Mouse (Mus musculus) kidney, embryonic 14.5 days (tissue): ENCODE results near the gene Cntnap1. TPM values are rescaled to one million over a fixed set of nuclear protein-coding genes. Genes with fewer than 3 reads are reported as not detected.
"Not testable (repeated sequence)": the region's sequence is repeated elsewhere in the genome, so short reads cannot be mapped to it uniquely, and the experiment has no call there.

ENCODE experiments used
- ATAC-seq: fragments of 200-750 bp; cut with Nextera tagmentation; 2 replicates; pipeline ENCODE4 v1.8.0; 2017; ENCODE audit warnings: moderate number of reproducible peaks, mild to moderate bottlenecking, moderate TSS enrichment, moderate library complexity; ENCODE audit not compliant: low FRiP score, low TSS enrichment
- H3K27ac ChIP-seq: fragments of 300-500 bp; sonication (generic); 2 replicates; pipeline ENCODE4 v1.5.1; 2014; ENCODE audit warnings: low read depth, mild to moderate bottlenecking, low read length, moderate library complexity, mixed read lengths
- H3K27me3 ChIP-seq: fragments of 300-500 bp; sonication (generic); 2 replicates; pipeline ENCODE4 v1.6.1; 2014; ENCODE audit warnings: mild to moderate bottlenecking, low read length; ENCODE audit not compliant: control insufficient read depth, insufficient read depth
- H3K36me3 ChIP-seq: fragments of 300-500 bp; sonication (generic); 2 replicates; pipeline ENCODE4 v1.6.1; 2014; ENCODE audit warnings: low read length, mixed read lengths; ENCODE audit not compliant: control insufficient read depth, insufficient read depth
- H3K4me1 ChIP-seq: fragments of 300-500 bp; sonication (generic); 2 replicates; pipeline ENCODE4 v1.6.1; 2014; ENCODE audit warnings: low read length, mixed read lengths; ENCODE audit not compliant: control insufficient read depth, insufficient read depth
- H3K4me2 ChIP-seq: fragments of 300-500 bp; sonication (generic); replicated peaks from 2 replicates; pipeline ENCODE4 v1.6.1; 2014; ENCODE audit warnings: low read depth, mild to moderate bottlenecking, low read length
- H3K4me3 ChIP-seq: fragments of 300-500 bp; sonication (generic); 2 replicates; pipeline ENCODE4 v1.5.1; 2014; ENCODE audit warnings: mild to moderate bottlenecking, low read length
- H3K9ac ChIP-seq: fragments of 300-500 bp; sonication (generic); 2 replicates; pipeline ENCODE4 v1.6.1; 2014; ENCODE audit warnings: low read depth, mild to moderate bottlenecking, low read length, moderate library complexity
- H3K9me3 ChIP-seq: fragments of 300-500 bp; sonication (generic); 2 replicates; pipeline ENCODE4 v1.6.1; 2016; ENCODE audit warnings: low read length; ENCODE audit not compliant: control insufficient read depth
- WGBS: fragments of 180-500 bp; shearing (Covaris S2); extraction: QIAGEN DNeasy Blood & Tissue Kit; methylation state at CpG from one replicate; pipeline ENCODE4 v1.1.7; 2014; 5-methylcytosine and 5-hydroxymethylcytosine counted together
- polyA plus RNA-seq: library from polyadenylated mRNA; unstranded; fragments of >200 nt; fragmentation: Nextera tagmentation; extraction: Ambion mirVana; gene quantifications from 2 replicates; pipeline ENCODE4 v1.2.1, GENCODE M21; 2014

The Cntnap1 gene
- polyA plus RNA-seq, 1 experiment from 2014 or later = 2.1 TPM

- ATAC-seq, H3K4me3 ChIP-seq, H3K4me2 ChIP-seq, H3K27ac ChIP-seq, H3K9me3 ChIP-seq, H3K9ac ChIP-seq: not testable (repeated sequence)
- Histone ChIP-seq H3K36me3 (peaks cover 31% of the 10 kb centered on the region), H3K4me1 (peaks cover 20% of the 10 kb centered on the region; the same call in 1 of the 2 replicates), H3K27me3 (peaks cover 25% of the 10 kb centered on the region)
- WGBS = 81% methylated on average over 5 of the region's 8 CpGs
Measured at GRCm38 (mm10) chr11:101160981-101161505, 9.3 kb upstream of the Cntnap1 start.

GRCm38 (mm10) chr11:101161551-101161950 is 8.8 kb upstream of the Cntnap1 start:
- peaks cover 15% of the 10 kb centered on the region; the same call in 1 of the 2 replicates for H3K4me1 ChIP-seq
- H3K4me2 ChIP-seq = no peak overlapping the region
- WGBS = 86% methylated on average over 15 of the region's 15 CpGs
- H3K4me3 ChIP-seq = no peak overlapping the region
- no peak overlapping the region for H3K27ac ChIP-seq
- H3K27me3 ChIP-seq = peaks cover 30% of the 10 kb centered on the region
- no peak for ATAC-seq
- peaks cover 36% of the 10 kb centered on the region for H3K36me3 ChIP-seq
- no peaks in the 10 kb centered on the region for H3K9me3 ChIP-seq
- H3K9ac ChIP-seq = no peak overlapping the region

GRCm38 (mm10) chr11:101162301-101162700 is 8.0 kb upstream of the Cntnap1 start:
- peaks cover 37% of the 10 kb centered on the region for H3K27me3 ChIP-seq
- H3K27ac ChIP-seq = no peak overlapping the region
- H3K36me3 ChIP-seq = peaks cover 43% of the 10 kb centered on the region
- no peak overlapping the region for H3K4me3 ChIP-seq
- no peak for ATAC-seq
- H3K4me1 ChIP-seq = peaks cover 15% of the 10 kb centered on the region; the same call in 1 of the 2 replicates
- 56% methylated on average over 5 of the region's 5 CpGs for WGBS
- no peaks in the 10 kb centered on the region for H3K9me3 ChIP-seq
- H3K9ac ChIP-seq = no peak overlapping the region
- H3K4me2 ChIP-seq = no peak overlapping the region

DNA sequence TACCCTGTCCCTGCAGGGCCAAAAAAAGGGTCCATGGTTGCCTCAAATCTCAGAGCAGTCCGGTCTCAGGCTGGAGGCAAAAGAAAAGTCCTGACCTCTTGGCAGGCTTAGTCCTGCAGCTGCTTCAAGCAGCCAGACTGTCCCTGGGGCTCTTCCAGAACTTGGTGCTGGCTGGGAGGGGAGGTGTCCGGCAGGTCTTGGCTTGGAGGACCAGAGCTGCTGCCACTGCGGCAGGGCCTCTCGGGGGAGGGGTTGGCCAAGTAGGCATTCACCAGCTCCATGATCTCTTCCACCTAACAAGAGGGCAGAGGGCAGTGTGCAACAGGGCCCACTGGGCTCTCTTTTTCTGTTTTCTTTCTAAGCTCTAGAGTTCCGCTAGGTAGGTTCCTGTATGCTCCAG is 7.6 kb upstream of the Cntnap1 start:
- Histone ChIP-seq H3K36me3 (peaks cover 48% of the 10 kb centered on the region), H3K4me2 (no peak overlapping the region), H3K27ac (no peak overlapping the region), H3K4me1 (peaks cover 15% of the 10 kb centered on the region; the same call in 1 of the 2 replicates), H3K4me3 (no peak overlapping the region), H3K9ac (no peak overlapping the region), H3K27me3 (peaks cover 42% of the 10 kb centered on the region), H3K9me3 (no peaks in the 10 kb centered on the region)
- ATAC-seq = no peak
- WGBS = 57% methylated on average over 5 of the region's 5 CpGs

GRCm38 (mm10) chr11:101163476-101164350 is 6.6 kb upstream of the Cntnap1 start:
- peaks cover 25% of the 10 kb centered on the region for H3K4me1 ChIP-seq
- WGBS = 30% methylated on average over 49 of the region's 49 CpGs
- peak overlapping the region; percentile 28; the same call in 1 of the 2 replicates for H3K9ac ChIP-seq
- H3K36me3 ChIP-seq = peaks cover 52% of the 10 kb centered on the region
- H3K27ac ChIP-seq = no peak overlapping the region
- H3K4me2 ChIP-seq = peak overlapping the region; percentile 60
- H3K9me3 ChIP-seq = no peaks in the 10 kb centered on the region
- ATAC-seq = peak; percentile 16; the same call in 1 of the 2 replicates
- peaks cover 48% of the 10 kb centered on the region for H3K27me3 ChIP-seq
- peak overlapping the region; percentile 34 for H3K4me3 ChIP-seq

DNA sequence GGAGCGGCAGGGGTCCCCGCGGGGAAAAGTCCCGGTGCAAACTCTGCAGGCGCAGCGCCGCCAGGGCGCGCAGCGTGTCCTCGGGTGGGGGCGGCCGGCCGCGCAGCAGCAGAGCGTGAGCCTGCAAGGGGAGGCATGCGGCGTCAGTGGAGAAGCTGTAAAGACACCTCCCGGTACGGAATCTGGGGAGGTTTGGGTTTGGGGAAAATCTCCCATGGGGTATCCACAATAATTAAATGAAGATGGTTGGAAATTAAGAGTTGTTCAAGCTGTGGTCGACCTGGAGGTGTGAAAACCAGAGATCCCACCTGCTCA is 6.0 kb upstream of the Cntnap1 start:
- no peak overlapping the region for H3K27ac ChIP-seq
- ATAC-seq = no peak
- no peaks in the 10 kb centered on the region for H3K9me3 ChIP-seq
- peak overlapping the region; percentile 28; the same call in 1 of the 2 replicates for H3K9ac ChIP-seq
- H3K4me1 ChIP-seq = peaks cover 31% of the 10 kb centered on the region
- H3K4me3 ChIP-seq = peak overlapping the region; percentile 34
- H3K36me3 ChIP-seq = peaks cover 52% of the 10 kb centered on the region
- 11% methylated on average over 21 of the region's 21 CpGs for WGBS
- peak overlapping the region; percentile 60 for H3K4me2 ChIP-seq
- peaks cover 48% of the 10 kb centered on the region for H3K27me3 ChIP-seq

GRCm38 (mm10) chr11:101164677-101165580 is 5.4 kb upstream of the Cntnap1 start:
- H3K27ac ChIP-seq = no peak overlapping the region
- H3K36me3 ChIP-seq = peaks cover 52% of the 10 kb centered on the region
- peak overlapping the region; percentile 60 for H3K4me2 ChIP-seq
- peaks cover 48% of the 10 kb centered on the region for H3K27me3 ChIP-seq
- ATAC-seq = no peak
- no peaks in the 10 kb centered on the region for H3K9me3 ChIP-seq
- WGBS = 27% methylated on average over 35 of the region's 35 CpGs
- H3K9ac ChIP-seq = 0 out of 2 replicates have a peak overlapping the region, but pooled peaks have one; percentile 28
- peak overlapping the region; percentile 34; the same call in 1 of the 2 replicates for H3K4me3 ChIP-seq
- H3K4me1 ChIP-seq = peaks cover 37% of the 10 kb centered on the region

DNA sequence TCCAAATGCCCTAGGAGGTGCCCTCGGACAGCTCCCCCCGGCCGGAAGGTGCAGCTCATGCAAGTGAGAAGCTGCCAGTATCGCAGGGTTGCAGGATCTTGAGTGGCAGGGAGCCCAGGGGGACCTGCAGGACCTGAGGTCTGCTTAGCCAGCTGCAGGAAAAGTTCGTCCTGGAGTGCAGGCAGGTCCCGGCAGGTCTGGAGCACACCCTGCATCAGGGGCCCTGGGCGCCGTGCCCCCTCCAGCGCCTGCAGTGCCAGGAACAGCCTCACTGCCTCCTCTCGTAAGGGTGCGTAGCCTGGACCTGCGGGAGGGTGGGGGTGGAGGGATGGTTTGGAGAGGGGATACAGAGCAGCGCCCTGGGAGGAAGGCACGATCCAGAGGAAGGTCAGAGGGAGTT is 4.0 kb upstream of the Cntnap1 start:
- H3K4me1 ChIP-seq = peaks cover 42% of the 10 kb centered on the region
- H3K4me2 ChIP-seq = no peak overlapping the region
- no peak overlapping the region for H3K27ac ChIP-seq
- H3K27me3 ChIP-seq = peaks cover 48% of the 10 kb centered on the region
- H3K4me3 ChIP-seq = no peak overlapping the region
- H3K36me3 ChIP-seq = peaks cover 51% of the 10 kb centered on the region
- 61% methylated on average over 14 of the region's 14 CpGs for WGBS
- ATAC-seq = no peak
- H3K9me3 ChIP-seq = no peaks in the 10 kb centered on the region
- no peak overlapping the region for H3K9ac ChIP-seq
